Mouse (Mus musculus) ES-Bruce4 (cell line): Measurements from ENCODE around the gene Gm10097.

ENCODE experiments used
- CTCF ChIP-seq: IDR thresholded peaks from one replicate; pipeline ENCODE4 v1.8.1; 2011; ENCODE audit warnings: low read depth, low read length
- EP300 ChIP-seq: IDR thresholded peaks from 2 replicates; pipeline ENCODE4 v1.6.1; 2011; ENCODE audit warnings: low read depth, low read length; ENCODE audit not compliant: insufficient read depth
- POLR2A ChIP-seq: IDR thresholded peaks from one replicate; pipeline ENCODE4 v1.8.1; 2011; ENCODE audit warnings: low read length; ENCODE audit not compliant: insufficient read depth

- TF ChIP-seq EP300 (no peak), CTCF (no peak), POLR2A (no peak)
Observed at GRCm38 (mm10) chr10:5041254-5041653, 27.7 kb upstream of the Gm10097 start.
